ENCODE assay signal across 14 mouse cellular contexts in genomic region chr10:110952271-110952670, GRCm38 (mm10). TPM values are rescaled to one million over a fixed set of nuclear protein-coding genes. Genes with fewer than 3 reads are reported as not detected.
A peak's percentile ranks its signal among the peaks of the same experiment; 100 is the strongest.
DNase-seq lines count a peak whose midpoint lies in the region; ATAC-seq and TF ChIP-seq lines count a peak whose summit lies in the region.
"Had no signal": no experiment of that assay in that cellular context is flagged by ENCODE, and none has a peak within 500 bp of the region (broad histone marks: within the 10 kb centered on the region; RNA-seq: fewer than 3 reads in every experiment).

No protein-coding gene starts in this region.

- peaks cover 18% of the 10 kb centered on the region for H3K4me1 ChIP-seq in heart, embryonic 15.5 days (replicated peaks)
- peaks cover 12% of the 10 kb centered on the region for H3K4me1 ChIP-seq in kidney, embryonic 16.5 days (ENCODE audit: insufficient read depth, low read length)
- H3K4me1 ChIP-seq in lung, embryonic 16.5 days (replicated peaks; ENCODE audit: control insufficient read depth, insufficient read depth, low read length): peaks cover 5% of the 10 kb centered on the region; the same call in 1 of the 2 replicates
- no peaks in the 10 kb centered on the region for H3K4me1 ChIP-seq in lung, adult 2 months (ENCODE audit: control insufficient read depth, insufficient read depth, low read length)
- no peaks in the 10 kb centered on the region for H3K4me1 ChIP-seq in stomach, postnatal 0 days (replicated peaks; ENCODE audit: control insufficient read depth, insufficient read depth)

- 80% methylated on average over 8 of the region's 8 CpGs for WGBS in heart, embryonic 15.5 days
- WGBS in kidney, embryonic 16.5 days: 85% methylated on average over 8 of the region's 8 CpGs
- 74% methylated on average over 8 of the region's 8 CpGs for WGBS in lung, embryonic 16.5 days
- 71% methylated on average over 8 of the region's 8 CpGs for WGBS in lung, adult 2 months
- WGBS in stomach, postnatal 0 days: 73% methylated on average over 8 of the region's 8 CpGs

- DNase-seq in heart, postnatal 4 days: no peak
- DNase-seq in kidney, adult 8-10 months: no peak
- no peak for DNase-seq in lung, adult 2 months
- DNase-seq in stomach, postnatal 0 days (ENCODE audit: low spot score): no peak
- DNase-seq in thymus, adult 18-20 months: no peak
- DNase-seq: gastrocnemius, postnatal 25 days; layer of hippocampus, postnatal 36 days; left cerebral cortex, postnatal 4 days had no signal

- no peak for TF ChIP-seq POLR2A in lung, adult 2 months (IDR thresholded peaks at IDR 0.05; ENCODE audit: borderline replicate concordance, extremely low read depth, low read depth, low read length)

- ATAC-seq in heart, embryonic 15.5 days (replicated peaks; ENCODE audit: insufficient number of reproducible peaks, insufficient read depth, low FRiP score, low read depth): no peak
- ATAC-seq in kidney, embryonic 16.5 days (ENCODE audit: low FRiP score, low TSS enrichment): no peak
- ATAC-seq in lung, embryonic 16.5 days (ENCODE audit: low read depth): no peak
- ATAC-seq in stomach, postnatal 0 days (ENCODE audit: low FRiP score, low TSS enrichment): no peak

- peaks cover 25% of the 10 kb centered on the region for H3K36me3 ChIP-seq in heart, embryonic 15.5 days
- H3K36me3 ChIP-seq in kidney, embryonic 16.5 days (ENCODE audit: insufficient read depth, low read length): no peaks in the 10 kb centered on the region; the same call in 1 of the 2 replicates
- H3K36me3 ChIP-seq in lung, embryonic 16.5 days (ENCODE audit: control insufficient read depth, insufficient read depth, low read length): peaks cover 13% of the 10 kb centered on the region
- no peaks in the 10 kb centered on the region; the same call in 1 of the 2 replicates for H3K36me3 ChIP-seq in stomach, postnatal 0 days (ENCODE audit: control insufficient read depth, insufficient read depth, low read length)

- no peak overlapping the region for H3K4me3 ChIP-seq in heart, embryonic 15.5 days
- H3K4me3 ChIP-seq in kidney, embryonic 16.5 days (ENCODE audit: low read length): no peak overlapping the region
- no peak overlapping the region for H3K4me3 ChIP-seq in lung, embryonic 16.5 days (ENCODE audit: low read length)
- no peak overlapping the region for H3K4me3 ChIP-seq in lung, adult 2 months (replicated peaks; ENCODE audit: extremely low read depth, low read depth, low read length)
- H3K4me3 ChIP-seq in stomach, postnatal 0 days (ENCODE audit: low read depth, low read length): no peak overlapping the region

- no peak for TF ChIP-seq EP300 in stomach, postnatal 0 days (optimal IDR thresholded peaks at IDR 0.05)

- H3K9me3 ChIP-seq in heart, embryonic 15.5 days (replicated peaks): no peaks in the 10 kb centered on the region
- H3K9me3 ChIP-seq in kidney, embryonic 16.5 days (ENCODE audit: low read length): no peaks in the 10 kb centered on the region
- H3K9me3 ChIP-seq in lung, embryonic 16.5 days (ENCODE audit: control insufficient read depth, low read length): no peaks in the 10 kb centered on the region
- H3K9me3 ChIP-seq in stomach, postnatal 0 days (ENCODE audit: control insufficient read depth, low read length): no peaks in the 10 kb centered on the region
- H3K9me3 ChIP-seq: G1E had no signal

- no peak overlapping the region for H3K4me2 ChIP-seq in heart, embryonic 15.5 days
- no peak overlapping the region for H3K4me2 ChIP-seq in kidney, embryonic 16.5 days (replicated peaks; ENCODE audit: low read depth, low read length)
- no peak overlapping the region for H3K4me2 ChIP-seq in lung, embryonic 16.5 days (ENCODE audit: low read depth, low read length)
- no peak overlapping the region for H3K4me2 ChIP-seq in stomach, postnatal 0 days (replicated peaks; ENCODE audit: low read depth)
- H3K4me2 ChIP-seq: midbrain, embryonic 11.5 days had no signal

- no peak overlapping the region for H3K9ac ChIP-seq in heart, embryonic 15.5 days
- H3K9ac ChIP-seq in kidney, embryonic 16.5 days (replicated peaks; ENCODE audit: low read length): no peak overlapping the region
- no peak overlapping the region for H3K9ac ChIP-seq in lung, embryonic 16.5 days (ENCODE audit: low read length)
- H3K9ac ChIP-seq in stomach, postnatal 0 days (ENCODE audit: low read length): no peak overlapping the region

- no peaks in the 10 kb centered on the region for H3K27me3 ChIP-seq in heart, embryonic 15.5 days
- no peaks in the 10 kb centered on the region for H3K27me3 ChIP-seq in kidney, embryonic 16.5 days (ENCODE audit: insufficient read depth, low read length)
- no peaks in the 10 kb centered on the region for H3K27me3 ChIP-seq in lung, embryonic 16.5 days (ENCODE audit: control insufficient read depth, insufficient read depth, low read depth, low read length)
- no peaks in the 10 kb centered on the region for H3K27me3 ChIP-seq in stomach, postnatal 0 days (ENCODE audit: control insufficient read depth, insufficient read depth, low read length)

- peak overlapping the region; percentile 84 for H3K27ac ChIP-seq in heart, embryonic 15.5 days
- H3K27ac ChIP-seq in kidney, embryonic 16.5 days (ENCODE audit: low read length): peak overlapping the region; percentile 79; the same call in 1 of the 2 replicates
- 0 out of 2 replicates have a peak overlapping the region, but pooled peaks have one; percentile 57 for H3K27ac ChIP-seq in lung, embryonic 16.5 days (ENCODE audit: low read length)
- H3K27ac ChIP-seq in stomach, postnatal 0 days (replicated peaks): peak overlapping the region; percentile 18; the same call in 1 of the 2 replicates
- H3K27ac ChIP-seq: macrophage had no signal

- no peak for TF ChIP-seq CTCF in lung, adult 2 months (IDR thresholded peaks at IDR 0.05; ENCODE audit: insufficient read depth, low read length)
- no peak for TF ChIP-seq CTCF in stomach, postnatal 0 days (IDR thresholded peaks at IDR 0.05; ENCODE audit: low read depth)

RNA-seq across cellular contexts. Expression of gene Csrp2, which starts 32.7 kb away (rescaled TPM):
- 386 and 434 TPM in 2 replicates for polyA plus RNA-seq in heart, embryonic 15.5 days (2015; fragmentation: Nextera tagmentation; extraction: Ambion mirVana)
- 100 to 1,000 TPM; 267 to 274 TPM for total RNA-seq in heart, postnatal 4 days (2021)
- polyA plus RNA-seq in kidney, embryonic 16.5 days (2015; fragmentation: Nextera tagmentation; extraction: Ambion mirVana): 210 and 244 TPM in 2 replicates
- polyA plus RNA-seq in lung, embryonic 16.5 days (2015; fragmentation: Nextera tagmentation; extraction: Ambion mirVana): 196 and 197 TPM in 2 replicates
- 38.3 and 45.0 TPM in 2 replicates for polyA plus RNA-seq in lung, adult 2 months (2012; rRNA removed)
- polyA plus RNA-seq in stomach, postnatal 0 days (2015; fragmentation: Nextera tagmentation; extraction: Ambion mirVana): 185 and 191 TPM in 2 replicates
- polyA plus RNA-seq: G1E had no signal

RNA-seq across cellular contexts. Expression of gene Zdhhc17, which starts 57.7 kb away (rescaled TPM):
- polyA plus RNA-seq in heart, embryonic 15.5 days (2015; fragmentation: Nextera tagmentation; extraction: Ambion mirVana): 15.1 and 17.7 TPM in 2 replicates
- 10 to 100 TPM; 24.9 to 25.8 TPM for total RNA-seq in heart, postnatal 4 days (2021)
- polyA plus RNA-seq in kidney, embryonic 16.5 days (2015; fragmentation: Nextera tagmentation; extraction: Ambion mirVana): 28.1 and 30.0 TPM in 2 replicates
- polyA plus RNA-seq in lung, embryonic 16.5 days (2015; fragmentation: Nextera tagmentation; extraction: Ambion mirVana): 22.4 and 22.6 TPM in 2 replicates
- polyA plus RNA-seq in lung, adult 2 months (2012; rRNA removed): 21.0 and 27.8 TPM in 2 replicates
- 6.1 and 6.4 TPM in 2 replicates for polyA plus RNA-seq in stomach, postnatal 0 days (2015; fragmentation: Nextera tagmentation; extraction: Ambion mirVana)

Comparison
In these comparisons a context has a peak if more than half of its experiments do, and no peak if none do; other contexts are left out.
1. H3K27ac ChIP-seq: peak in every context shown above with its lines; median percentile 84 in heart, embryonic 15.5 days; 79 in kidney, embryonic 16.5 days; 57 in lung, embryonic 16.5 days; 18 in stomach, postnatal 0 days.